Comparison of ENCODE assay signal across 8 mouse cellular contexts in the genomic region with DNA sequence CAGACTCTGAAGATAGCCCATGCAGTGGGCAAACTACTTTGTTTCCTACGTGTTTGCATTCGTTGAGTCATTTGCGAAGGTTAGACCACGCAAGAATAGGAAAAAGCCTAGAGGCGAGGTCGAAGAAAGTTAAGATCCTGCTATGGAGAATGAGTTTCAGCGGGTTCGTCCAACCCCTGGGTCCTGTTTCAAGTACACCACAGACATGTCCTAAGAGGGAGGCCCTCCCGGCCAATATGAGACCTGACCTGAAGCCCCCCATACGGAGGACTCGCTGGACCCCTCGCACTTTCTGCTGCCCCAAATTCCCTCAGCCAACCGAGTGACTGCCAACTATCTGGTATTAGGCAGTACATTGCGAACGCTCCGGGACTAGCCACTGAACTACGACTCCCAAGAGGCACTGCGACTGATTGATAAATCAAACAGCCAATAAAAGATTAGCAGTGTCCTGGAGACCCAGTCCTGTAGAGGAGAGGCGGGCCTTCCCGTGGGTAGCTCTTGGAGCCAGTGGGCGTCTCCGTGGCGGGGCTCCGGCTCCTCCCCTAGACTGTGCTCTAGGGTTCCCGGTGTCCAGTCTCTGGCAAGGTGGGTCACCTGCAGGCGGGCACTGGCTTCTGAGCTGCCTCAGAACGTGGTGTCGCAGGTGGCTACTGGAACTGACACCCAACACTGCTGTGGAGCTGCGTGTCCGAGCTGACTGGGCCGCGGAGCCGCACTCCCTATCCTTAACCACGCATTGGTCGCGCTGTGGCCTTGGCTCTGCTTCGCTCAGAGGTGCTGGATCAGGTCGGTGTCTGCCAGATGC. TPM values are rescaled to one million over a fixed set of nuclear protein-coding genes. Genes with fewer than 3 reads are reported as not detected.
DNase-seq lines count a peak whose midpoint lies in the region; ATAC-seq and TF ChIP-seq lines count a peak whose summit lies in the region.

A gene (plus strand): TSS at position 558 of the 808 bp plus-strand sequence.

- no peaks in the 10 kb centered on the region for H3K27me3 ChIP-seq in forebrain, embryonic 15.5 days

- no peak for TF ChIP-seq CTCF in lung, adult 2 months (IDR thresholded peaks at IDR 0.05; ENCODE audit: insufficient read depth, low read length)

- no peaks in the 10 kb centered on the region for H3K9me3 ChIP-seq in ES-E14 (ENCODE audit: control insufficient read depth, insufficient read depth, low read depth, low read length)
- H3K9me3 ChIP-seq in forebrain, embryonic 15.5 days, result no peaks in the 10 kb centered on the region

- peak within 1 kb of the TSS; percentile 72 to 97 for H3K4me3 ChIP-seq in ES-E14 (ENCODE audit: insufficient read depth in 1 of 2, low read depth in 1 of 2, low read length in 2 of 2, poor library complexity in 1 of 2, severe bottlenecking in 1 of 2)
- H3K4me3 ChIP-seq in forebrain, embryonic 15.5 days, result peak within 1 kb of the TSS; percentile 65
- peak within 1 kb of the TSS; percentile 71 for H3K4me3 ChIP-seq in lung, adult 2 months (replicated peaks; ENCODE audit: extremely low read depth, low read depth, low read length)

- H3K27ac ChIP-seq in ES-E14 (ENCODE audit: insufficient read depth, low read depth, low read length, poor library complexity, severe bottlenecking), result no peak within 1 kb of the TSS
- H3K27ac ChIP-seq in forebrain, embryonic 15.5 days (replicated peaks), result no peak within 1 kb of the TSS

- intact Hi-C loops in heart, postnatal 25 days (cut with DNase I), result loop anchor here (2.0 to 10.0 kb wide), 4 partner anchors 35 to 155 kb away; a partner anchor contains a TSS

- peak within 1 kb of the TSS; percentile 72 for H3K9ac ChIP-seq in ES-E14 (ENCODE audit: insufficient read depth, low read depth, low read length, poor library complexity, severe bottlenecking)
- peak within 1 kb of the TSS; percentile 70 for H3K9ac ChIP-seq in forebrain, embryonic 15.5 days (replicated peaks)

- H3K4me2 ChIP-seq in forebrain, embryonic 15.5 days (replicated peaks), result peak within 1 kb of the TSS; percentile 68

- in situ Hi-C loops in ES-E14 (cut with MboI; ENCODE audit: low sequenced_read_pairs in 2 of 2, unreplicated experiment in 2 of 2), result no loop called here

- TF ChIP-seq POLR2A in lung, adult 2 months (IDR thresholded peaks at IDR 0.05; ENCODE audit: borderline replicate concordance, extremely low read depth, low read depth, low read length), result peak; percentile 49; the same call in 1 of the 2 replicates

- WGBS in forebrain, embryonic 15.5 days, result 4% methylated on average over 38 of the region's 38 CpGs
- 3% methylated on average over 38 of the region's 38 CpGs for whole genome bisulfite sequencing in lung, adult 2 months

- H3K36me3 ChIP-seq in ES-E14 (ENCODE audit: control insufficient read depth, insufficient read depth, low read length, poor library complexity, severe bottlenecking), result no peaks in the 10 kb centered on the region
- no peaks in the 10 kb centered on the region for H3K36me3 ChIP-seq in forebrain, embryonic 15.5 days

- peak; percentile 99 for ATAC-seq in forebrain, embryonic 15.5 days (replicated peaks)
- ATAC-seq in neutrophil, adult 5-6 weeks (ENCODE audit: extremely low read depth, insufficient number of reproducible peaks, low FRiP score, poor library complexity, severe bottlenecking), result peak; percentile 100

- peak; percentile 92 for DNase-seq in ES-E14 (ENCODE audit: low read depth, low spot score)
- peak; percentile 97 for DNase-seq in cerebellum, adult 11-12 months
- DNase-seq in heart, postnatal 25 days (ENCODE audit: low spot score), result peak; percentile 90
- DNase-seq in layer of hippocampus, adult 18-20 months (ENCODE audit: low spot score in 2 of 2), result peak; percentile 95 to 98
- peak; percentile 94 for DNase-seq in lung, adult 2 months
- peak; percentile 88 to 92 for DNase-seq in thymus, adult 18-20 months

- H3K4me1 ChIP-seq in ES-E14 (ENCODE audit: control insufficient read depth in 2 of 2, insufficient read depth in 2 of 2, low read length in 2 of 2, poor library complexity in 1 of 2), result peaks cover 2 to 20% of the 10 kb centered on the region in 2 experiments; a peak in 3 of 4 replicates
- H3K4me1 ChIP-seq in forebrain, embryonic 15.5 days, result peaks cover 21% of the 10 kb centered on the region
- peaks cover 5% of the 10 kb centered on the region for H3K4me1 ChIP-seq in lung, adult 2 months (ENCODE audit: control insufficient read depth, insufficient read depth, low read length)

TF ChIP-seq in ES-E14, 5 proteins besides CTCF, POLR2A, EP300 and RAD21:
- TF ChIP-seq CHD2 (IDR thresholded peaks at IDR 0.05; ENCODE audit: low read depth, low read length), result peak; percentile 83
- no peak for TF ChIP-seq ZC3H11A (IDR thresholded peaks at IDR 0.05; ENCODE audit: borderline replicate concordance, low read depth, low read length)
- TF ChIP-seq HCFC1 (IDR thresholded peaks at IDR 0.05; ENCODE audit: borderline replicate concordance, insufficient read depth, low read length), result peak; percentile 95

RNA-seq across cellular contexts. Expression of the gene that starts here (rescaled TPM):
- 0.85 and 1.0 TPM in 2 replicates for total RNA-seq in ES-E14 (2012; rRNA removed)
- 2.6 TPM in 2 replicates for polyA plus RNA-seq in forebrain, embryonic 15.5 days (2015; fragmentation: Nextera tagmentation; extraction: Ambion mirVana)
- total RNA-seq in heart, postnatal 25 days (2021), result 1 to 10 TPM; 1.3 to 1.6 TPM
- 1 to 10 TPM; 4.3 to 4.7 TPM for total RNA-seq in layer of hippocampus, adult 18-20 months (2021)
- 0.96 and 1.1 TPM in 2 replicates for polyA plus RNA-seq in lung, adult 2 months (2012; rRNA removed)
- 2.0 and 2.2 TPM in 2 replicates for total RNA-seq in neutrophil, adult 5-6 weeks (2017)
